ENCODE assay signal across 31 mouse cellular contexts in genomic region chr1:162875091-162875490, GRCm38 (mm10). TPM values are rescaled to one million over a fixed set of nuclear protein-coding genes. Genes with fewer than 3 reads are reported as not detected.
DNase-seq lines count a peak whose midpoint lies in the region; ATAC-seq and TF ChIP-seq lines count a peak whose summit lies in the region.
"Had no signal": no experiment of that assay in that cellular context is flagged by ENCODE, and none has a peak within 500 bp of the region (broad histone marks: within the 10 kb centered on the region; RNA-seq: fewer than 3 reads in every experiment).

No protein-coding gene starts in this region.

- H3K27ac ChIP-seq in liver, adult 2 months (replicated peaks; ENCODE audit: insufficient read depth, low read depth, low read length): no peak overlapping the region
- H3K27ac ChIP-seq in embryonic facial prominence, embryonic 13.5 days: 0 out of 2 replicates have a peak overlapping the region, but pooled peaks have one; percentile 8
- no peak overlapping the region for H3K27ac ChIP-seq in liver, embryonic 13.5 days
- H3K27ac ChIP-seq: forebrain, embryonic 12.5 days; heart, adult 2 months; hindbrain, embryonic 14.5 days; left cerebral cortex, adult 2 months; limb, embryonic 15.5 days; macrophage; stomach, embryonic 15.5 days had no signal

- no peaks in the 10 kb centered on the region for H3K9me3 ChIP-seq in embryonic facial prominence, embryonic 13.5 days
- no peaks in the 10 kb centered on the region for H3K9me3 ChIP-seq in liver, embryonic 13.5 days (replicated peaks)
- H3K9me3 ChIP-seq: forebrain, embryonic 12.5 days; heart, embryonic 12.5 days; limb, embryonic 15.5 days; stomach, embryonic 15.5 days had no signal

- ATAC-seq in embryonic facial prominence, embryonic 13.5 days (ENCODE audit: insufficient number of reproducible peaks, insufficient read depth, low FRiP score, low TSS enrichment, low read depth): no peak
- ATAC-seq in liver, embryonic 13.5 days (ENCODE audit: low read depth): peak; percentile 25; the same call in 1 of the 2 replicates
- ATAC-seq in megakaryocyte-erythroid progenitor cell, adult 5-6 weeks (replicated peaks; ENCODE audit: low FRiP score, low TSS enrichment, poor library complexity, severe bottlenecking): no peak
- ATAC-seq: intestine, postnatal 0 days; Patski had no signal

- H3K4me2 ChIP-seq in embryonic facial prominence, embryonic 13.5 days: no peak overlapping the region
- no peak overlapping the region for H3K4me2 ChIP-seq in liver, embryonic 13.5 days
- H3K4me2 ChIP-seq: forebrain, embryonic 12.5 days; heart, embryonic 12.5 days; hindbrain, embryonic 14.5 days; limb, embryonic 15.5 days; stomach, embryonic 15.5 days had no signal

- no peak for TF ChIP-seq CTCF in liver, adult 2 months (IDR thresholded peaks at IDR 0.05; ENCODE audit: low read depth, low read length)

- 20% methylated on average over 3 of the region's 3 CpGs for WGBS in liver, adult 2 months
- 53% methylated on average over 3 of the region's 3 CpGs for WGBS in embryonic facial prominence, embryonic 13.5 days
- 29% methylated on average over 3 of the region's 3 CpGs for WGBS in liver, embryonic 13.5 days (ENCODE audit: insufficient replicate concordance)

- 0 out of 2 replicates have a peak, but pooled peaks cover 1% of the 10 kb centered on the region for H3K36me3 ChIP-seq in liver, adult 2 months (ENCODE audit: control insufficient read depth, insufficient read depth, low read length)
- no peaks in the 10 kb centered on the region for H3K36me3 ChIP-seq in embryonic facial prominence, embryonic 13.5 days
- H3K36me3 ChIP-seq in liver, embryonic 13.5 days: no peaks in the 10 kb centered on the region
- H3K36me3 ChIP-seq: forebrain, embryonic 12.5 days; heart, embryonic 12.5 days; limb, embryonic 15.5 days; stomach, embryonic 15.5 days had no signal

- H3K79me2 ChIP-seq in liver, adult 2 months (ENCODE audit: control insufficient read depth, insufficient read depth, low read length): no peaks in the 10 kb centered on the region

- TF ChIP-seq POLR2A in liver, adult 2 months (IDR thresholded peaks at IDR 0.05; ENCODE audit: extremely low read depth, insufficient read depth, low read length): no peak

- H3K27me3 ChIP-seq in liver, adult 2 months (ENCODE audit: control insufficient read depth, insufficient read depth, low read length): no peaks in the 10 kb centered on the region
- no peaks in the 10 kb centered on the region for H3K27me3 ChIP-seq in embryonic facial prominence, embryonic 13.5 days
- no peaks in the 10 kb centered on the region for H3K27me3 ChIP-seq in liver, embryonic 13.5 days
- H3K27me3 ChIP-seq: forebrain, embryonic 12.5 days; heart, embryonic 12.5 days; limb, embryonic 15.5 days; stomach, embryonic 15.5 days had no signal

- peaks cover 10% of the 10 kb centered on the region; the same call in 1 of the 2 replicates for H3K4me1 ChIP-seq in liver, adult 2 months (ENCODE audit: control insufficient read depth, insufficient read depth, low read length)
- peaks cover 26% of the 10 kb centered on the region for H3K4me1 ChIP-seq in embryonic facial prominence, embryonic 13.5 days
- H3K4me1 ChIP-seq in liver, embryonic 13.5 days (replicated peaks): peaks cover 12% of the 10 kb centered on the region

- peak; percentile 68 for DNase-seq in liver, adult 2 months (ENCODE audit: extremely low read depth, low read depth, low spot score)
- DNase-seq in liver: no peak
- DNase-seq in liver, embryonic 13.5 days: no peak
- DNase-seq in lung, postnatal 10 days: peak; percentile 55
- DNase-seq in thymus, postnatal 25 days: no peak
- DNase-seq in left cerebral cortex, adult 11 months (ENCODE audit: low spot score): no peak
- DNase-seq: adrenal gland, postnatal 10 days; cerebellum, adult 8-10 months; cerebellum, postnatal 36 days; gastrocnemius, postnatal 36 days; heart, adult 2 months; kidney, postnatal 14 days; midbrain, embryonic 14.5 days; retina, postnatal 1 day; right cerebral cortex, postnatal 25 days had no signal

- H3K4me3 ChIP-seq in liver, adult 2 months (ENCODE audit: insufficient read depth, low read depth, low read length): no peak overlapping the region
- no peak overlapping the region for H3K4me3 ChIP-seq in embryonic facial prominence, embryonic 13.5 days
- H3K4me3 ChIP-seq in liver, embryonic 13.5 days (replicated peaks): no peak overlapping the region
- H3K4me3 ChIP-seq: erythroblast, embryonic 14.5 days; forebrain, embryonic 12.5 days; heart, adult 2 months; heart, embryonic 12.5 days; left cerebral cortex, adult 2 months; limb, embryonic 15.5 days; stomach, embryonic 15.5 days had no signal

- no peak overlapping the region for H3K9ac ChIP-seq in liver, adult 2 months (ENCODE audit: low read depth, low read length)
- H3K9ac ChIP-seq in embryonic facial prominence, embryonic 13.5 days: no peak overlapping the region
- H3K9ac ChIP-seq in liver, embryonic 13.5 days: no peak overlapping the region
- H3K9ac ChIP-seq: forebrain, embryonic 12.5 days; heart, embryonic 12.5 days; hindbrain, embryonic 14.5 days; limb, embryonic 15.5 days; stomach, embryonic 15.5 days had no signal

RNA-seq across cellular contexts. Expression of gene Fmo1, which starts 8.7 kb away (rescaled TPM):
- total RNA-seq in liver, adult 2 months (2014; rRNA removed): 187 and 242 TPM in 2 replicates
- 152 and 171 TPM in 2 replicates for polyA plus RNA-seq in liver, adult 2 months (2012; rRNA removed)
- polyA plus RNA-seq in embryonic facial prominence, embryonic 13.5 days (2015; fragmentation: Nextera tagmentation; extraction: Ambion mirVana): 21.3 and 35.1 TPM in 2 replicates
- polyA plus RNA-seq in liver, embryonic 13.5 days (2015; fragmentation: Nextera tagmentation; extraction: Ambion mirVana): 7.4 and 7.8 TPM in 2 replicates
- not detected in 2 replicates for total RNA-seq in megakaryocyte-erythroid progenitor cell, adult 5-6 weeks (2014; fragmentation: Nextera tagmentation)
- not detected in 2 replicates for total RNA-seq in megakaryocyte-erythroid progenitor cell, adult 5-6 weeks (2017)
- total RNA-seq: monocyte, adult 5-6 weeks had no signal
- polyA plus RNA-seq: erythroblast, embryonic 14.5 days; macrophage had no signal

RNA-seq across cellular contexts. Expression of gene Fmo2, which starts 23.4 kb away (rescaled TPM):
- total RNA-seq in liver, adult 2 months (2014; rRNA removed): 49.1 and 52.6 TPM in 2 replicates
- polyA plus RNA-seq in liver, adult 2 months (2012; rRNA removed): 7.8 and 10.4 TPM in 2 replicates
- polyA plus RNA-seq in embryonic facial prominence, embryonic 13.5 days (2015; fragmentation: Nextera tagmentation; extraction: Ambion mirVana): 2.8 and 3.3 TPM in 2 replicates
- polyA plus RNA-seq in liver, embryonic 13.5 days (2015; fragmentation: Nextera tagmentation; extraction: Ambion mirVana): 0.08 and 0.29 TPM in 2 replicates
- not detected in 2 replicates for total RNA-seq in megakaryocyte-erythroid progenitor cell, adult 5-6 weeks (2014; fragmentation: Nextera tagmentation)
- total RNA-seq in megakaryocyte-erythroid progenitor cell, adult 5-6 weeks (2017): not detected in 2 replicates
- total RNA-seq: hematopoietic stem cell, adult 5-6 weeks; MEL; monocyte, adult 5-6 weeks had no signal
- polyA plus RNA-seq: erythroblast, embryonic 14.5 days; forebrain, embryonic 12.5 days; macrophage; midbrain, embryonic 14.5 days; neural tube, embryonic 14.5 days had no signal

Comparison
In these comparisons a context has a peak if more than half of its experiments do, and no peak if none do; other contexts are left out.
1. DNase-seq: peak in liver, adult 2 months (single experiment) and lung, postnatal 10 days (single experiment); none in liver (single experiment), liver, embryonic 13.5 days (single experiment), thymus, postnatal 25 days (single experiment) and left cerebral cortex, adult 11 months (single experiment).